Mouse (Mus musculus): ENCODE measurements around the gene Ccdc160. TPM values are rescaled to one million over a fixed set of nuclear protein-coding genes. Genes with fewer than 3 reads are reported as not detected.

Gene Ccdc160
- 0.09 and 0.29 TPM in 2 replicates for polyA plus RNA-seq (2015; fragmentation: Nextera tagmentation; extraction: Ambion mirVana)

GRCm38 (mm10) chrX:52790980-52791593, at the start of gene Ccdc160:
Gene Ccdc160 (plus strand): TSS chrX:52791200.
- Histone ChIP-seq H3K9ac (replicated peaks) (no peak within 1 kb of the TSS), H3K4me3 (ENCODE audit: low read depth, low read length) (no peak within 1 kb of the TSS)
- peak; percentile 41; the same call in 1 of the 2 replicates for ATAC-seq

GRCm38 (mm10) chrX:52743781-52744180, 47.2 kb upstream of the Ccdc160 start:
- Histone ChIP-seq H3K4me1 (ENCODE audit: insufficient read depth) (peaks cover 3% of the 10 kb centered on the region; the same call in 1 of the 2 replicates), H3K27me3 (ENCODE audit: insufficient read depth, low read length) (peaks cover 20% of the 10 kb centered on the region), H3K36me3 (replicated peaks; ENCODE audit: insufficient read depth, low read length) (no peaks in the 10 kb centered on the region), H3K9ac (replicated peaks) (no peak overlapping the region), H3K27ac (ENCODE audit: low read depth) (no peak overlapping the region), H3K4me3 (ENCODE audit: low read depth, low read length) (peak overlapping the region; percentile 40), H3K9me3 (ENCODE audit: low read length) (no peaks in the 10 kb centered on the region), H3K4me2 (ENCODE audit: low read depth, low read length) (peak overlapping the region; percentile 69)
- ATAC-seq (no peak), DNase-seq (no peak)
- WGBS (ENCODE audit: insufficient replicate concordance), result 15% methylated on average over 13 of the region's 15 CpGs
- TF ChIP-seq EP300 (IDR thresholded peaks at IDR 0.05; ENCODE audit: low read depth), result no peak
- no peak for TF ChIP-seq CTCF (IDR thresholded peaks at IDR 0.05; ENCODE audit: low read depth)

More at GRCm38 (mm10) chrX:52790980-52791593, at the start of gene Ccdc160:
- Histone ChIP-seq H3K36me3 (replicated peaks; ENCODE audit: insufficient read depth, low read length) (no peaks in the 10 kb centered on the region), H3K4me2 (ENCODE audit: low read depth, low read length) (peak within 1 kb of the TSS; percentile 38), H3K9me3 (ENCODE audit: low read length) (no peaks in the 10 kb centered on the region), H3K4me1 (ENCODE audit: insufficient read depth) (no peaks in the 10 kb centered on the region), H3K27me3 (ENCODE audit: insufficient read depth, low read length) (0 out of 2 replicates have a peak, but pooled peaks cover 3% of the 10 kb centered on the region), H3K27ac (ENCODE audit: low read depth) (no peak within 1 kb of the TSS)
- DNase-seq, result peak; percentile 40
- WGBS (ENCODE audit: insufficient replicate concordance), result 15% methylated on average over 26 of the region's 26 CpGs
- TF ChIP-seq EP300 (IDR thresholded peaks at IDR 0.05; ENCODE audit: low read depth) (no peak), CTCF (IDR thresholded peaks at IDR 0.05; ENCODE audit: low read depth) (no peak)

- Histone ChIP-seq H3K9me3 (ENCODE audit: low read length) (no peaks in the 10 kb centered on the region), H3K4me3 (ENCODE audit: low read depth, low read length) (peak overlapping the region; percentile 40), H3K4me1 (ENCODE audit: insufficient read depth) (peaks cover 3% of the 10 kb centered on the region; the same call in 1 of the 2 replicates), H3K4me2 (ENCODE audit: low read depth, low read length) (peak overlapping the region; percentile 69), H3K27me3 (ENCODE audit: insufficient read depth, low read length) (peaks cover 20% of the 10 kb centered on the region), H3K27ac (ENCODE audit: low read depth) (no peak overlapping the region), H3K36me3 (replicated peaks; ENCODE audit: insufficient read depth, low read length) (no peaks in the 10 kb centered on the region), H3K9ac (replicated peaks) (no peak overlapping the region)
- ATAC-seq (no peak), DNase-seq (peak; percentile 16)
- no peak for TF ChIP-seq EP300 (IDR thresholded peaks at IDR 0.05; ENCODE audit: low read depth)
- TF ChIP-seq CTCF (IDR thresholded peaks at IDR 0.05; ENCODE audit: low read depth), result no peak
- 26% methylated on average over 45 of the region's 50 CpGs for WGBS (ENCODE audit: insufficient replicate concordance)
Measured at GRCm38 (mm10) chrX:52744201-52745051, 46.6 kb upstream of the Ccdc160 start.

- no peaks in the 10 kb centered on the region for H3K9me3 ChIP-seq (ENCODE audit: low read length)
- 11% methylated on average over 8 of the region's 8 CpGs for WGBS (ENCODE audit: insufficient replicate concordance)
- TF ChIP-seq CTCF (IDR thresholded peaks at IDR 0.05; ENCODE audit: low read depth), result no peak
- no peak for TF ChIP-seq EP300 (IDR thresholded peaks at IDR 0.05; ENCODE audit: low read depth)
- H3K4me1 ChIP-seq (ENCODE audit: insufficient read depth), result peaks cover 3% of the 10 kb centered on the region; the same call in 1 of the 2 replicates
- H3K27ac ChIP-seq (ENCODE audit: low read depth), result no peak overlapping the region
- DNase-seq (peak; percentile 9), ATAC-seq (no peak)
- H3K27me3 ChIP-seq (ENCODE audit: insufficient read depth, low read length), result peaks cover 20% of the 10 kb centered on the region
- peak overlapping the region; percentile 69 for H3K4me2 ChIP-seq (ENCODE audit: low read depth, low read length)
- no peaks in the 10 kb centered on the region for H3K36me3 ChIP-seq (replicated peaks; ENCODE audit: insufficient read depth, low read length)
- no peak overlapping the region for H3K4me3 ChIP-seq (ENCODE audit: low read depth, low read length)
- H3K9ac ChIP-seq (replicated peaks), result no peak overlapping the region
Measured at GRCm38 (mm10) chrX:52745462-52745861, 45.5 kb upstream of the Ccdc160 start.

GRCm38 (mm10) chrX:52745917-52746316, 45.1 kb upstream of the Ccdc160 start:
- Histone ChIP-seq H3K27me3 (ENCODE audit: insufficient read depth, low read length) (peaks cover 20% of the 10 kb centered on the region), H3K9me3 (ENCODE audit: low read length) (no peaks in the 10 kb centered on the region), H3K27ac (ENCODE audit: low read depth) (no peak overlapping the region), H3K9ac (replicated peaks) (no peak overlapping the region), H3K36me3 (replicated peaks; ENCODE audit: insufficient read depth, low read length) (no peaks in the 10 kb centered on the region), H3K4me3 (ENCODE audit: low read depth, low read length) (no peak overlapping the region), H3K4me1 (ENCODE audit: insufficient read depth) (peaks cover 3% of the 10 kb centered on the region; the same call in 1 of the 2 replicates), H3K4me2 (ENCODE audit: low read depth, low read length) (peak overlapping the region; percentile 69; the same call in 1 of the 2 replicates)
- WGBS (ENCODE audit: insufficient replicate concordance), result 11% methylated on average over 10 of the region's 10 CpGs
- DNase-seq (peak; percentile 12), ATAC-seq (no peak)
- no peak for TF ChIP-seq CTCF (IDR thresholded peaks at IDR 0.05; ENCODE audit: low read depth)
- no peak for TF ChIP-seq EP300 (IDR thresholded peaks at IDR 0.05; ENCODE audit: low read depth)

- Histone ChIP-seq H3K9ac (replicated peaks) (no peak overlapping the region), H3K27me3 (ENCODE audit: insufficient read depth, low read length) (peaks cover 20% of the 10 kb centered on the region), H3K9me3 (ENCODE audit: low read length) (no peaks in the 10 kb centered on the region), H3K4me2 (ENCODE audit: low read depth, low read length) (no peak overlapping the region), H3K4me1 (ENCODE audit: insufficient read depth) (peaks cover 3% of the 10 kb centered on the region; the same call in 1 of the 2 replicates), H3K36me3 (replicated peaks; ENCODE audit: insufficient read depth, low read length) (no peaks in the 10 kb centered on the region), H3K27ac (ENCODE audit: low read depth) (no peak overlapping the region), H3K4me3 (ENCODE audit: low read depth, low read length) (no peak overlapping the region)
- DNase-seq (no peak), ATAC-seq (no peak)
- TF ChIP-seq CTCF (IDR thresholded peaks at IDR 0.05; ENCODE audit: low read depth) (no peak), EP300 (IDR thresholded peaks at IDR 0.05; ENCODE audit: low read depth) (no peak)
- 69% methylated on average over 1 of the region's 1 CpGs for WGBS (ENCODE audit: insufficient replicate concordance)
Measured at GRCm38 (mm10) chrX:52746849-52747248, 44.2 kb upstream of the Ccdc160 start.
